Mouse (Mus musculus) small intestine, adult 2 months (tissue): ENCODE data around the gene Smyd4.

Experiments used
- CTCF ChIP-seq: fragments of 200-500 bp; IDR thresholded peaks from 2 replicates; pipeline ENCODE4 v1.5.1; 2012; ENCODE audit warnings: low read depth, mild to moderate bottlenecking, control low read depth, inconsistent platforms, low read length, moderate library complexity, mixed read lengths; ENCODE audit not compliant: insufficient replicate concordance, insufficient read length; ENCODE audit errors: extremely low read depth
- POLR2A ChIP-seq: fragments of 200-500 bp; IDR thresholded peaks from 2 replicates; pipeline ENCODE4 v1.6.1; 2012; ENCODE audit warnings: low read depth, mild to moderate bottlenecking, control low read depth, inconsistent platforms, low read length, moderate library complexity

- TF ChIP-seq CTCF (no peak), POLR2A (no peak)
Measured at GRCm38 (mm10) chr11:75325116-75325968, 22.9 kb upstream of the Smyd4 start.
